Mouse (Mus musculus): Measurements from ENCODE around the gene Eva1c. TPM values are rescaled to one million over a fixed set of nuclear protein-coding genes. Genes with fewer than 3 reads are reported as not detected.

The Eva1c gene
- polyA plus RNA-seq, 1 experiment from 2014 or later, result 0.25 TPM

GRCm38 (mm10) chr16:90885351-90885750 lies 58.8 kb downstream of the Eva1c start:
- Histone ChIP-seq H3K9ac (ENCODE audit: low read depth, low read length) (no peak overlapping the region), H3K4me1 (replicated peaks; ENCODE audit: control insufficient read depth, insufficient read depth, low read length) (no peaks in the 10 kb centered on the region), H3K4me2 (no peak overlapping the region), H3K4me3 (ENCODE audit: low read depth, low read length) (no peak overlapping the region), H3K27ac (ENCODE audit: low read depth, low read length) (no peak overlapping the region), H3K9me3 (ENCODE audit: control insufficient read depth, low read length) (no peaks in the 10 kb centered on the region), H3K27me3 (replicated peaks; ENCODE audit: control insufficient read depth, insufficient read depth, low read length) (no peaks in the 10 kb centered on the region), H3K36me3 (ENCODE audit: control insufficient read depth, insufficient read depth, low read length) (no peaks in the 10 kb centered on the region)
- no peak for ATAC-seq (replicated peaks; ENCODE audit: low FRiP score)
- 49% methylated on average over 2 of the region's 2 CpGs for WGBS
- DNase-seq (ENCODE audit: low spot score), result no peak

- WGBS, result 40% methylated on average over 9 of the region's 9 CpGs
- no peaks in the 10 kb centered on the region for H3K36me3 ChIP-seq (ENCODE audit: control insufficient read depth, insufficient read depth, low read length)
- no peak overlapping the region for H3K4me3 ChIP-seq (ENCODE audit: low read depth, low read length)
- no peak for DNase-seq (ENCODE audit: low spot score)
- no peaks in the 10 kb centered on the region for H3K9me3 ChIP-seq (ENCODE audit: control insufficient read depth, low read length)
- H3K4me1 ChIP-seq (replicated peaks; ENCODE audit: control insufficient read depth, insufficient read depth, low read length), result no peaks in the 10 kb centered on the region
- no peak overlapping the region for H3K4me2 ChIP-seq
- no peak overlapping the region for H3K27ac ChIP-seq (ENCODE audit: low read depth, low read length)
- H3K9ac ChIP-seq (ENCODE audit: low read depth, low read length), result no peak overlapping the region
- no peak for ATAC-seq (replicated peaks; ENCODE audit: low FRiP score)
- no peaks in the 10 kb centered on the region for H3K27me3 ChIP-seq (replicated peaks; ENCODE audit: control insufficient read depth, insufficient read depth, low read length)
Measured at GRCm38 (mm10) chr16:90885781-90886565, 59.5 kb downstream of the Eva1c start.

GRCm38 (mm10) chr16:90890683-90891082 lies 64.2 kb downstream of the Eva1c start:
- H3K36me3 ChIP-seq (ENCODE audit: control insufficient read depth, insufficient read depth, low read length), result no peaks in the 10 kb centered on the region
- H3K9me3 ChIP-seq (ENCODE audit: control insufficient read depth, low read length), result no peaks in the 10 kb centered on the region
- no peak overlapping the region for H3K27ac ChIP-seq (ENCODE audit: low read depth, low read length)
- H3K27me3 ChIP-seq (replicated peaks; ENCODE audit: control insufficient read depth, insufficient read depth, low read length), result no peaks in the 10 kb centered on the region; the same call in 1 of the 2 replicates
- H3K9ac ChIP-seq (ENCODE audit: low read depth, low read length), result no peak overlapping the region
- DNase-seq (ENCODE audit: low spot score) (no peak), ATAC-seq (replicated peaks; ENCODE audit: low FRiP score) (no peak)
- H3K4me3 ChIP-seq (ENCODE audit: low read depth, low read length), result no peak overlapping the region
- H3K4me2 ChIP-seq, result no peak overlapping the region
- 84% methylated on average over 9 of the region's 9 CpGs for WGBS
- no peaks in the 10 kb centered on the region for H3K4me1 ChIP-seq (replicated peaks; ENCODE audit: control insufficient read depth, insufficient read depth, low read length)

- DNase-seq (ENCODE audit: low spot score) (no peak), ATAC-seq (replicated peaks; ENCODE audit: low FRiP score) (no peak)
- 73% methylated on average over 14 of the region's 14 CpGs for WGBS
- Histone ChIP-seq H3K36me3 (ENCODE audit: control insufficient read depth, insufficient read depth, low read length) (no peaks in the 10 kb centered on the region), H3K4me3 (ENCODE audit: low read depth, low read length) (no peak overlapping the region), H3K9me3 (ENCODE audit: control insufficient read depth, low read length) (no peaks in the 10 kb centered on the region), H3K27me3 (replicated peaks; ENCODE audit: control insufficient read depth, insufficient read depth, low read length) (no peaks in the 10 kb centered on the region; the same call in 1 of the 2 replicates), H3K27ac (ENCODE audit: low read depth, low read length) (no peak overlapping the region), H3K9ac (ENCODE audit: low read depth, low read length) (no peak overlapping the region), H3K4me1 (replicated peaks; ENCODE audit: control insufficient read depth, insufficient read depth, low read length) (no peaks in the 10 kb centered on the region), H3K4me2 (no peak overlapping the region)
Measured at GRCm38 (mm10) chr16:90891601-90892000, 65.1 kb downstream of the Eva1c start.

- ATAC-seq (replicated peaks; ENCODE audit: low FRiP score), result no peak
- WGBS, result 60% methylated on average over 8 of the region's 8 CpGs
- Histone ChIP-seq H3K27ac (ENCODE audit: low read depth, low read length) (no peak overlapping the region), H3K4me1 (replicated peaks; ENCODE audit: control insufficient read depth, insufficient read depth, low read length) (no peaks in the 10 kb centered on the region), H3K4me3 (ENCODE audit: low read depth, low read length) (no peak overlapping the region), H3K36me3 (ENCODE audit: control insufficient read depth, insufficient read depth, low read length) (no peaks in the 10 kb centered on the region), H3K27me3 (replicated peaks; ENCODE audit: control insufficient read depth, insufficient read depth, low read length) (no peaks in the 10 kb centered on the region; the same call in 1 of the 2 replicates), H3K9me3 (ENCODE audit: control insufficient read depth, low read length) (no peaks in the 10 kb centered on the region), H3K9ac (ENCODE audit: low read depth, low read length) (no peak overlapping the region), H3K4me2 (no peak overlapping the region)
- DNase-seq (ENCODE audit: low spot score), result no peak
Measured at GRCm38 (mm10) chr16:90892081-90892480, 65.6 kb downstream of the Eva1c start.

GRCm38 (mm10) chr16:90893019-90893418 lies 66.5 kb downstream of the Eva1c start:
- H3K27ac ChIP-seq (ENCODE audit: low read depth, low read length), result no peak overlapping the region
- H3K27me3 ChIP-seq (replicated peaks; ENCODE audit: control insufficient read depth, insufficient read depth, low read length), result no peaks in the 10 kb centered on the region; the same call in 1 of the 2 replicates
- H3K4me1 ChIP-seq (replicated peaks; ENCODE audit: control insufficient read depth, insufficient read depth, low read length), result no peaks in the 10 kb centered on the region
- H3K9ac ChIP-seq (ENCODE audit: low read depth, low read length), result no peak overlapping the region
- DNase-seq (ENCODE audit: low spot score), result no peak
- H3K4me2 ChIP-seq, result no peak overlapping the region
- ATAC-seq (replicated peaks; ENCODE audit: low FRiP score), result no peak
- no peaks in the 10 kb centered on the region for H3K9me3 ChIP-seq (ENCODE audit: control insufficient read depth, low read length)
- WGBS, result 71% methylated on average over 7 of the region's 7 CpGs
- H3K36me3 ChIP-seq (ENCODE audit: control insufficient read depth, insufficient read depth, low read length), result no peaks in the 10 kb centered on the region
- no peak overlapping the region for H3K4me3 ChIP-seq (ENCODE audit: low read depth, low read length)

- no peak for DNase-seq (ENCODE audit: low spot score)
Measured at GRCm38 (mm10) chr16:90893792-90894191, 67.3 kb downstream of the Eva1c start.

GRCm38 (mm10) chr16:90897651-90898050 lies 71.1 kb downstream of the Eva1c start:
- Histone ChIP-seq H3K27me3 (replicated peaks; ENCODE audit: control insufficient read depth, insufficient read depth, low read length) (no peaks in the 10 kb centered on the region), H3K4me3 (ENCODE audit: low read depth, low read length) (no peak overlapping the region), H3K4me2 (no peak overlapping the region), H3K27ac (ENCODE audit: low read depth, low read length) (no peak overlapping the region), H3K36me3 (ENCODE audit: control insufficient read depth, insufficient read depth, low read length) (no peaks in the 10 kb centered on the region), H3K9ac (ENCODE audit: low read depth, low read length) (no peak overlapping the region), H3K4me1 (replicated peaks; ENCODE audit: control insufficient read depth, insufficient read depth, low read length) (no peaks in the 10 kb centered on the region), H3K9me3 (ENCODE audit: control insufficient read depth, low read length) (no peaks in the 10 kb centered on the region)
- 86% methylated on average over 3 of the region's 3 CpGs for WGBS
- DNase-seq (ENCODE audit: low spot score) (no peak), ATAC-seq (replicated peaks; ENCODE audit: low FRiP score) (no peak)

More at GRCm38 (mm10) chr16:90893792-90894191, 67.3 kb downstream of the Eva1c start:
- 63% methylated on average over 9 of the region's 9 CpGs for WGBS
- Histone ChIP-seq H3K27ac (ENCODE audit: low read depth, low read length) (no peak overlapping the region), H3K4me3 (ENCODE audit: low read depth, low read length) (no peak overlapping the region), H3K36me3 (ENCODE audit: control insufficient read depth, insufficient read depth, low read length) (no peaks in the 10 kb centered on the region), H3K27me3 (replicated peaks; ENCODE audit: control insufficient read depth, insufficient read depth, low read length) (no peaks in the 10 kb centered on the region; the same call in 1 of the 2 replicates), H3K4me2 (no peak overlapping the region), H3K9ac (ENCODE audit: low read depth, low read length) (no peak overlapping the region), H3K9me3 (ENCODE audit: control insufficient read depth, low read length) (no peaks in the 10 kb centered on the region), H3K4me1 (replicated peaks; ENCODE audit: control insufficient read depth, insufficient read depth, low read length) (no peaks in the 10 kb centered on the region)
- ATAC-seq (replicated peaks; ENCODE audit: low FRiP score), result no peak

- no peak for DNase-seq (ENCODE audit: low spot score)
- Histone ChIP-seq H3K4me2 (no peak overlapping the region), H3K27ac (ENCODE audit: low read depth, low read length) (no peak overlapping the region), H3K27me3 (replicated peaks; ENCODE audit: control insufficient read depth, insufficient read depth, low read length) (no peaks in the 10 kb centered on the region), H3K36me3 (ENCODE audit: control insufficient read depth, insufficient read depth, low read length) (no peaks in the 10 kb centered on the region), H3K9me3 (ENCODE audit: control insufficient read depth, low read length) (no peaks in the 10 kb centered on the region), H3K4me3 (ENCODE audit: low read depth, low read length) (no peak overlapping the region), H3K4me1 (replicated peaks; ENCODE audit: control insufficient read depth, insufficient read depth, low read length) (no peaks in the 10 kb centered on the region), H3K9ac (ENCODE audit: low read depth, low read length) (no peak overlapping the region)
- WGBS, result 60% methylated on average over 12 of the region's 12 CpGs
- no peak for ATAC-seq (replicated peaks; ENCODE audit: low FRiP score)
Measured at GRCm38 (mm10) chr16:90899498-90899897, 73.0 kb downstream of the Eva1c start.

Measured in liver, embryonic 11.5 days (tissue).